Mouse (Mus musculus): ENCODE data around the gene Olfr16. TPM values are rescaled to one million over a fixed set of nuclear protein-coding genes. Genes with fewer than 3 reads are reported as not detected.

The Olfr16 gene
- not detected in 2 replicates for polyA plus RNA-seq (2015; fragmentation: Nextera tagmentation; extraction: Ambion mirVana)

- Histone ChIP-seq H3K9me3 (replicated peaks) (no peaks in the 10 kb centered on the region), H3K36me3 (no peaks in the 10 kb centered on the region), H3K4me1 (no peaks in the 10 kb centered on the region), H3K4me2 (no peak within 1 kb of the TSS), H3K4me3 (replicated peaks) (no peak within 1 kb of the TSS), H3K9ac (replicated peaks) (no peak within 1 kb of the TSS), H3K27me3 (replicated peaks) (no peaks in the 10 kb centered on the region), H3K27ac (replicated peaks) (no peak within 1 kb of the TSS)
- WGBS, result 60% methylated on average over 1 of the region's 1 CpGs
- ATAC-seq (ENCODE audit: low FRiP score), result no peak
Measured at GRCm38 (mm10) chr1:172950160-172950559, at the start of gene Olfr16. Gene Olfr16 (plus strand): TSS chr1:172950409.

GRCm38 (mm10) chr1:172903313-172903712 is 46.9 kb upstream of the Olfr16 start:
- Histone ChIP-seq H3K27ac (replicated peaks) (no peak overlapping the region), H3K4me2 (no peak overlapping the region), H3K36me3 (no peaks in the 10 kb centered on the region), H3K4me3 (replicated peaks) (no peak overlapping the region), H3K9me3 (replicated peaks) (no peaks in the 10 kb centered on the region), H3K27me3 (replicated peaks) (no peaks in the 10 kb centered on the region), H3K9ac (replicated peaks) (no peak overlapping the region), H3K4me1 (no peaks in the 10 kb centered on the region)
- no peak for ATAC-seq (ENCODE audit: low FRiP score)

GRCm38 (mm10) chr1:172917115-172917514 is 33.1 kb upstream of the Olfr16 start:
- no peaks in the 10 kb centered on the region for H3K36me3 ChIP-seq
- no peak overlapping the region for H3K4me2 ChIP-seq
- H3K27ac ChIP-seq (replicated peaks), result no peak overlapping the region
- H3K9ac ChIP-seq (replicated peaks), result no peak overlapping the region
- no peaks in the 10 kb centered on the region for H3K9me3 ChIP-seq (replicated peaks)
- ATAC-seq (ENCODE audit: low FRiP score), result no peak
- 78% methylated on average over 1 of the region's 1 CpGs for WGBS
- H3K4me1 ChIP-seq, result no peaks in the 10 kb centered on the region
- H3K27me3 ChIP-seq (replicated peaks), result no peaks in the 10 kb centered on the region
- H3K4me3 ChIP-seq (replicated peaks), result no peak overlapping the region

- Histone ChIP-seq H3K36me3 (no peaks in the 10 kb centered on the region), H3K27me3 (replicated peaks) (no peaks in the 10 kb centered on the region), H3K9ac (replicated peaks) (no peak overlapping the region), H3K9me3 (replicated peaks) (no peaks in the 10 kb centered on the region), H3K27ac (replicated peaks) (no peak overlapping the region), H3K4me2 (no peak overlapping the region), H3K4me3 (replicated peaks) (no peak overlapping the region), H3K4me1 (no peaks in the 10 kb centered on the region)
- ATAC-seq (ENCODE audit: low FRiP score), result no peak
- WGBS, result 90% methylated on average over 2 of the region's 2 CpGs
Measured at GRCm38 (mm10) chr1:172918450-172918849, 31.8 kb upstream of the Olfr16 start.

- H3K9ac ChIP-seq (replicated peaks), result no peak overlapping the region
- no peak overlapping the region for H3K4me3 ChIP-seq (replicated peaks)
- H3K4me2 ChIP-seq, result no peak overlapping the region
- no peaks in the 10 kb centered on the region for H3K9me3 ChIP-seq (replicated peaks)
- no peak overlapping the region for H3K27ac ChIP-seq (replicated peaks)
- H3K27me3 ChIP-seq (replicated peaks), result no peaks in the 10 kb centered on the region
- no peaks in the 10 kb centered on the region for H3K36me3 ChIP-seq
- WGBS, result 92% methylated on average over 2 of the region's 2 CpGs
- no peak for ATAC-seq (ENCODE audit: low FRiP score)
- no peaks in the 10 kb centered on the region for H3K4me1 ChIP-seq
Measured at GRCm38 (mm10) chr1:172932197-172932596, 18.0 kb upstream of the Olfr16 start.

GRCm38 (mm10) chr1:172951171-172951720 is 1.0 kb downstream of the Olfr16 start:
- no peaks in the 10 kb centered on the region for H3K36me3 ChIP-seq
- H3K4me2 ChIP-seq, result no peak overlapping the region
- H3K27ac ChIP-seq (replicated peaks), result no peak overlapping the region
- WGBS, result 82% methylated on average over 2 of the region's 2 CpGs
- no peak overlapping the region for H3K4me3 ChIP-seq (replicated peaks)
- H3K27me3 ChIP-seq (replicated peaks), result no peaks in the 10 kb centered on the region
- H3K4me1 ChIP-seq, result no peaks in the 10 kb centered on the region
- ATAC-seq (ENCODE audit: low FRiP score), result no peak
- H3K9me3 ChIP-seq (replicated peaks), result no peaks in the 10 kb centered on the region
- no peak overlapping the region for H3K9ac ChIP-seq (replicated peaks)

GRCm38 (mm10) chr1:172955376-172955775 is 5.2 kb downstream of the Olfr16 start:
- no peaks in the 10 kb centered on the region for H3K27me3 ChIP-seq (replicated peaks)
- no peak overlapping the region for H3K9ac ChIP-seq (replicated peaks)
- no peaks in the 10 kb centered on the region for H3K36me3 ChIP-seq
- no peaks in the 10 kb centered on the region for H3K9me3 ChIP-seq (replicated peaks)
- no peak overlapping the region for H3K4me3 ChIP-seq (replicated peaks)
- no peak for ATAC-seq (ENCODE audit: low FRiP score)
- H3K4me1 ChIP-seq, result no peaks in the 10 kb centered on the region
- H3K27ac ChIP-seq (replicated peaks), result no peak overlapping the region
- no peak overlapping the region for H3K4me2 ChIP-seq
- 67% methylated on average over 4 of the region's 4 CpGs for WGBS

GRCm38 (mm10) chr1:172960452-172960851 is 10.2 kb downstream of the Olfr16 start:
- Histone ChIP-seq H3K27ac (replicated peaks) (no peak overlapping the region), H3K9me3 (replicated peaks) (no peaks in the 10 kb centered on the region), H3K4me1 (no peaks in the 10 kb centered on the region), H3K4me3 (replicated peaks) (no peak overlapping the region), H3K4me2 (no peak overlapping the region), H3K9ac (replicated peaks) (no peak overlapping the region), H3K27me3 (replicated peaks) (no peaks in the 10 kb centered on the region), H3K36me3 (no peaks in the 10 kb centered on the region)
- WGBS, result 56% methylated on average over 1 of the region's 1 CpGs
- ATAC-seq (ENCODE audit: low FRiP score), result no peak

GRCm38 (mm10) chr1:172989794-172990634 is 39.8 kb downstream of the Olfr16 start:
- Histone ChIP-seq H3K27ac (replicated peaks) (no peak overlapping the region), H3K36me3 (no peaks in the 10 kb centered on the region), H3K27me3 (replicated peaks) (no peaks in the 10 kb centered on the region), H3K4me1 (no peaks in the 10 kb centered on the region), H3K9ac (replicated peaks) (no peak overlapping the region), H3K4me3 (replicated peaks) (no peak overlapping the region), H3K4me2 (no peak overlapping the region), H3K9me3 (replicated peaks) (no peaks in the 10 kb centered on the region)
- WGBS, result 82% methylated on average over 12 of the region's 12 CpGs
- ATAC-seq (ENCODE audit: low FRiP score), result no peak

- H3K36me3 ChIP-seq, result no peaks in the 10 kb centered on the region
- H3K4me1 ChIP-seq, result no peaks in the 10 kb centered on the region
- H3K9me3 ChIP-seq (replicated peaks), result no peaks in the 10 kb centered on the region
- H3K9ac ChIP-seq (replicated peaks), result no peak overlapping the region
- no peak overlapping the region for H3K4me2 ChIP-seq
- no peak for ATAC-seq (ENCODE audit: low FRiP score)
- no peak overlapping the region for H3K27ac ChIP-seq (replicated peaks)
- no peaks in the 10 kb centered on the region for H3K27me3 ChIP-seq (replicated peaks)
- no peak overlapping the region for H3K4me3 ChIP-seq (replicated peaks)
- 87% methylated on average over 3 of the region's 3 CpGs for WGBS
Measured at GRCm38 (mm10) chr1:172990635-172991009, 40.4 kb downstream of the Olfr16 start.

All from neural tube, embryonic 15.5 days (tissue).